Mouse (Mus musculus): ENCODE results near the gene Sox2. TPM values are rescaled to one million over a fixed set of nuclear protein-coding genes. Genes with fewer than 3 reads are reported as not detected.

Gene Sox2
- polyA plus RNA-seq, 1 experiment from 2014 or later: 0.14 TPM

- 71% methylated on average over 8 of the region's 8 CpGs for WGBS (ENCODE audit: insufficient replicate concordance)
- no peaks in the 10 kb centered on the region for H3K36me3 ChIP-seq (ENCODE audit: control insufficient read depth, insufficient read depth, low read length)
- H3K4me1 ChIP-seq (ENCODE audit: control insufficient read depth, insufficient read depth, low read length): no peaks in the 10 kb centered on the region
- no peaks in the 10 kb centered on the region for H3K27me3 ChIP-seq (ENCODE audit: control insufficient read depth, insufficient read depth, low read length)
- H3K9ac ChIP-seq (ENCODE audit: low read depth, low read length): no peak overlapping the region
- no peak overlapping the region for H3K27ac ChIP-seq (ENCODE audit: low read depth, low read length)
- no peak for ATAC-seq (replicated peaks; ENCODE audit: insufficient number of reproducible peaks, low FRiP score, low TSS enrichment)
- H3K9me3 ChIP-seq (replicated peaks; ENCODE audit: control insufficient read depth, low read length): no peaks in the 10 kb centered on the region
- H3K4me2 ChIP-seq: no peak overlapping the region
- H3K4me3 ChIP-seq (ENCODE audit: low read depth, low read length): no peak overlapping the region
These were observed 20.2 kb upstream of the Sox2 start for GRCm38 (mm10) chr3:34630031-34630430.

GRCm38 (mm10) chr3:34630736-34631135 is 19.5 kb upstream of the Sox2 start:
- Histone ChIP-seq H3K4me2 (no peak overlapping the region), H3K27me3 (ENCODE audit: control insufficient read depth, insufficient read depth, low read length) (no peaks in the 10 kb centered on the region), H3K9ac (ENCODE audit: low read depth, low read length) (no peak overlapping the region), H3K9me3 (replicated peaks; ENCODE audit: control insufficient read depth, low read length) (no peaks in the 10 kb centered on the region), H3K4me3 (ENCODE audit: low read depth, low read length) (no peak overlapping the region), H3K27ac (ENCODE audit: low read depth, low read length) (no peak overlapping the region), H3K36me3 (ENCODE audit: control insufficient read depth, insufficient read depth, low read length) (no peaks in the 10 kb centered on the region), H3K4me1 (ENCODE audit: control insufficient read depth, insufficient read depth, low read length) (no peaks in the 10 kb centered on the region)
- 53% methylated on average over 1 of the region's 1 CpGs for WGBS (ENCODE audit: insufficient replicate concordance)
- no peak for ATAC-seq (replicated peaks; ENCODE audit: insufficient number of reproducible peaks, low FRiP score, low TSS enrichment)

- Histone ChIP-seq H3K4me3 (ENCODE audit: low read depth, low read length) (no peak overlapping the region), H3K9ac (ENCODE audit: low read depth, low read length) (no peak overlapping the region), H3K36me3 (ENCODE audit: control insufficient read depth, insufficient read depth, low read length) (no peaks in the 10 kb centered on the region), H3K9me3 (replicated peaks; ENCODE audit: control insufficient read depth, low read length) (no peaks in the 10 kb centered on the region), H3K4me2 (no peak overlapping the region), H3K27me3 (ENCODE audit: control insufficient read depth, insufficient read depth, low read length) (peaks cover 46% of the 10 kb centered on the region), H3K4me1 (ENCODE audit: control insufficient read depth, insufficient read depth, low read length) (no peaks in the 10 kb centered on the region), H3K27ac (ENCODE audit: low read depth, low read length) (no peak overlapping the region)
- ATAC-seq (replicated peaks; ENCODE audit: insufficient number of reproducible peaks, low FRiP score, low TSS enrichment): no peak
- WGBS (ENCODE audit: insufficient replicate concordance): 55% methylated on average over 6 of the region's 6 CpGs
These were observed 13.2 kb upstream of the Sox2 start for GRCm38 (mm10) chr3:34636958-34637357.

GRCm38 (mm10) chr3:34637481-34637880 is 12.7 kb upstream of the Sox2 start:
- no peaks in the 10 kb centered on the region for H3K9me3 ChIP-seq (replicated peaks; ENCODE audit: control insufficient read depth, low read length)
- no peak overlapping the region for H3K4me3 ChIP-seq (ENCODE audit: low read depth, low read length)
- no peak overlapping the region for H3K4me2 ChIP-seq
- no peak overlapping the region for H3K27ac ChIP-seq (ENCODE audit: low read depth, low read length)
- WGBS (ENCODE audit: insufficient replicate concordance): 50% methylated on average over 5 of the region's 5 CpGs
- no peaks in the 10 kb centered on the region for H3K36me3 ChIP-seq (ENCODE audit: control insufficient read depth, insufficient read depth, low read length)
- H3K4me1 ChIP-seq (ENCODE audit: control insufficient read depth, insufficient read depth, low read length): no peaks in the 10 kb centered on the region
- H3K9ac ChIP-seq (ENCODE audit: low read depth, low read length): no peak overlapping the region
- peaks cover 51% of the 10 kb centered on the region for H3K27me3 ChIP-seq (ENCODE audit: control insufficient read depth, insufficient read depth, low read length)
- no peak for ATAC-seq (replicated peaks; ENCODE audit: insufficient number of reproducible peaks, low FRiP score, low TSS enrichment)

GRCm38 (mm10) chr3:34637926-34638325 is 12.3 kb upstream of the Sox2 start:
- Histone ChIP-seq H3K36me3 (ENCODE audit: control insufficient read depth, insufficient read depth, low read length) (no peaks in the 10 kb centered on the region), H3K27me3 (ENCODE audit: control insufficient read depth, insufficient read depth, low read length) (peaks cover 56% of the 10 kb centered on the region), H3K9me3 (replicated peaks; ENCODE audit: control insufficient read depth, low read length) (no peaks in the 10 kb centered on the region), H3K4me3 (ENCODE audit: low read depth, low read length) (no peak overlapping the region), H3K27ac (ENCODE audit: low read depth, low read length) (no peak overlapping the region), H3K4me1 (ENCODE audit: control insufficient read depth, insufficient read depth, low read length) (no peaks in the 10 kb centered on the region), H3K9ac (ENCODE audit: low read depth, low read length) (no peak overlapping the region), H3K4me2 (no peak overlapping the region)
- no peak for ATAC-seq (replicated peaks; ENCODE audit: insufficient number of reproducible peaks, low FRiP score, low TSS enrichment)
- WGBS (ENCODE audit: insufficient replicate concordance): 46% methylated on average over 5 of the region's 5 CpGs

- no peaks in the 10 kb centered on the region for H3K4me1 ChIP-seq (ENCODE audit: control insufficient read depth, insufficient read depth, low read length)
- H3K4me2 ChIP-seq: peak overlapping the region; percentile 24; the same call in 1 of the 2 replicates
- peaks cover 60% of the 10 kb centered on the region for H3K27me3 ChIP-seq (ENCODE audit: control insufficient read depth, insufficient read depth, low read length)
- no peaks in the 10 kb centered on the region for H3K9me3 ChIP-seq (replicated peaks; ENCODE audit: control insufficient read depth, low read length)
- H3K4me3 ChIP-seq (ENCODE audit: low read depth, low read length): no peak overlapping the region
- H3K27ac ChIP-seq (ENCODE audit: low read depth, low read length): no peak overlapping the region
- WGBS (ENCODE audit: insufficient replicate concordance): 9% methylated on average over 13 of the region's 13 CpGs
- no peak overlapping the region for H3K9ac ChIP-seq (ENCODE audit: low read depth, low read length)
- no peak for ATAC-seq (replicated peaks; ENCODE audit: insufficient number of reproducible peaks, low FRiP score, low TSS enrichment)
- no peaks in the 10 kb centered on the region for H3K36me3 ChIP-seq (ENCODE audit: control insufficient read depth, insufficient read depth, low read length)
These were observed 11.9 kb upstream of the Sox2 start for GRCm38 (mm10) chr3:34638344-34638743.

GRCm38 (mm10) chr3:34639031-34639872 is 11.0 kb upstream of the Sox2 start:
- Histone ChIP-seq H3K4me3 (ENCODE audit: low read depth, low read length) (no peak overlapping the region), H3K9me3 (replicated peaks; ENCODE audit: control insufficient read depth, low read length) (no peaks in the 10 kb centered on the region), H3K4me1 (ENCODE audit: control insufficient read depth, insufficient read depth, low read length) (no peaks in the 10 kb centered on the region), H3K27ac (ENCODE audit: low read depth, low read length) (no peak overlapping the region), H3K9ac (ENCODE audit: low read depth, low read length) (no peak overlapping the region), H3K36me3 (ENCODE audit: control insufficient read depth, insufficient read depth, low read length) (no peaks in the 10 kb centered on the region), H3K4me2 (peak overlapping the region; percentile 27; the same call in 1 of the 2 replicates), H3K27me3 (ENCODE audit: control insufficient read depth, insufficient read depth, low read length) (peaks cover 69% of the 10 kb centered on the region)
- WGBS (ENCODE audit: insufficient replicate concordance): 5% methylated on average over 24 of the region's 24 CpGs
- no peak for ATAC-seq (replicated peaks; ENCODE audit: insufficient number of reproducible peaks, low FRiP score, low TSS enrichment)

- 4% methylated on average over 10 of the region's 10 CpGs for WGBS (ENCODE audit: insufficient replicate concordance)
- H3K27ac ChIP-seq (ENCODE audit: low read depth, low read length): no peak overlapping the region
- H3K36me3 ChIP-seq (ENCODE audit: control insufficient read depth, insufficient read depth, low read length): no peaks in the 10 kb centered on the region
- no peak overlapping the region; the same call in 1 of the 2 replicates for H3K4me2 ChIP-seq
- H3K27me3 ChIP-seq (ENCODE audit: control insufficient read depth, insufficient read depth, low read length): peaks cover 73% of the 10 kb centered on the region
- H3K9me3 ChIP-seq (replicated peaks; ENCODE audit: control insufficient read depth, low read length): no peaks in the 10 kb centered on the region
- no peak overlapping the region for H3K4me3 ChIP-seq (ENCODE audit: low read depth, low read length)
- no peak overlapping the region for H3K9ac ChIP-seq (ENCODE audit: low read depth, low read length)
- no peaks in the 10 kb centered on the region for H3K4me1 ChIP-seq (ENCODE audit: control insufficient read depth, insufficient read depth, low read length)
- no peak for ATAC-seq (replicated peaks; ENCODE audit: insufficient number of reproducible peaks, low FRiP score, low TSS enrichment)
These were observed 10.3 kb upstream of the Sox2 start for GRCm38 (mm10) chr3:34639873-34640270.

- H3K4me2 ChIP-seq: no peak overlapping the region
- H3K36me3 ChIP-seq (ENCODE audit: control insufficient read depth, insufficient read depth, low read length): no peaks in the 10 kb centered on the region
- peaks cover 77% of the 10 kb centered on the region for H3K27me3 ChIP-seq (ENCODE audit: control insufficient read depth, insufficient read depth, low read length)
- H3K4me3 ChIP-seq (ENCODE audit: low read depth, low read length): no peak overlapping the region
- H3K9me3 ChIP-seq (replicated peaks; ENCODE audit: control insufficient read depth, low read length): no peaks in the 10 kb centered on the region
- no peak overlapping the region for H3K9ac ChIP-seq (ENCODE audit: low read depth, low read length)
- no peaks in the 10 kb centered on the region for H3K4me1 ChIP-seq (ENCODE audit: control insufficient read depth, insufficient read depth, low read length)
- ATAC-seq (replicated peaks; ENCODE audit: insufficient number of reproducible peaks, low FRiP score, low TSS enrichment): no peak
- no peak overlapping the region for H3K27ac ChIP-seq (ENCODE audit: low read depth, low read length)
- 7% methylated on average over 8 of the region's 8 CpGs for WGBS (ENCODE audit: insufficient replicate concordance)
These were observed 9.9 kb upstream of the Sox2 start for GRCm38 (mm10) chr3:34640276-34640675.
